Mouse (Mus musculus): Measurements from ENCODE around the gene Mef2b.

Mef2b gene

GRCm38 (mm10) chr8:70139026-70139857 is at the start of gene Mef2b, which contains the start of the genes Rfxank and Borcs8:
Gene Mef2b, plus strand, starts transcription at chr8:70139711.
Gene Rfxank, minus strand, starts transcription at chr8:70139154.
Gene Borcs8, plus strand, starts transcription at chr8:70139499.
- DNase-seq (ENCODE audit: inconsistent age in 2 of 2, low spot score in 1 of 2) = peak; percentile 99 to 100

GRCm38 (mm10) chr8:70092786-70093185 is 46.7 kb upstream of the Mef2b start:
- no peak for DNase-seq (ENCODE audit: inconsistent age in 2 of 2, low spot score in 1 of 2)

GRCm38 (mm10) chr8:70099276-70099675 is 40.2 kb upstream of the Mef2b start:
- no peak for DNase-seq (ENCODE audit: inconsistent age in 2 of 2, low spot score in 1 of 2)

GRCm38 (mm10) chr8:70100241-70100640 is 39.3 kb upstream of the Mef2b start:
- DNase-seq (ENCODE audit: inconsistent age in 2 of 2, low spot score in 1 of 2) = no peak

- peak; percentile 25 to 63 for DNase-seq (ENCODE audit: inconsistent age in 2 of 2, low spot score in 1 of 2)
Measured at GRCm38 (mm10) chr8:70104506-70104905, 35.0 kb upstream of the Mef2b start.

GRCm38 (mm10) chr8:70104922-70105321 is 34.6 kb upstream of the Mef2b start:
- no peak for DNase-seq (ENCODE audit: inconsistent age in 2 of 2, low spot score in 1 of 2)

GRCm38 (mm10) chr8:70110451-70110850 is 29.1 kb upstream of the Mef2b start:
- DNase-seq (ENCODE audit: inconsistent age in 2 of 2, low spot score in 1 of 2) = no peak

GRCm38 (mm10) chr8:70111192-70111795 is 28.2 kb upstream of the Mef2b start:
- no peak for DNase-seq (ENCODE audit: inconsistent age in 2 of 2, low spot score in 1 of 2)

GRCm38 (mm10) chr8:70112401-70113016 is 27.0 kb upstream of the Mef2b start:
- DNase-seq (ENCODE audit: inconsistent age in 2 of 2, low spot score in 1 of 2) = peak in 1 of 2 experiments; percentile 26

- no peak for DNase-seq (ENCODE audit: inconsistent age in 2 of 2, low spot score in 1 of 2)
Measured at GRCm38 (mm10) chr8:70114488-70114887, 25.0 kb upstream of the Mef2b start.

- no peak for DNase-seq (ENCODE audit: inconsistent age in 2 of 2, low spot score in 1 of 2)
Measured at GRCm38 (mm10) chr8:70114892-70115291, 24.6 kb upstream of the Mef2b start.

- peak in 1 of 2 experiments; percentile 54 for DNase-seq (ENCODE audit: inconsistent age in 2 of 2, low spot score in 1 of 2)
Measured at GRCm38 (mm10) chr8:70117611-70118010, 21.9 kb upstream of the Mef2b start.

GRCm38 (mm10) chr8:70118726-70119700 is 20.5 kb upstream of the Mef2b start:
- no peak for DNase-seq (ENCODE audit: inconsistent age in 2 of 2, low spot score in 1 of 2)

- peak; percentile 52 to 78 for DNase-seq (ENCODE audit: inconsistent age in 2 of 2, low spot score in 1 of 2)
Measured at GRCm38 (mm10) chr8:70120667-70121066, 18.8 kb upstream of the Mef2b start, which contains the start of gene Ncan. Gene Ncan, minus strand, starts transcription at chr8:70120873.

GRCm38 (mm10) chr8:70122863-70123262 is 16.6 kb upstream of the Mef2b start:
- DNase-seq (ENCODE audit: inconsistent age in 2 of 2, low spot score in 1 of 2) = peak in 1 of 2 experiments; percentile 51

GRCm38 (mm10) chr8:70124992-70125391 is 14.5 kb upstream of the Mef2b start:
- no peak for DNase-seq (ENCODE audit: inconsistent age in 2 of 2, low spot score in 1 of 2)

- peak; percentile 41 to 84 for DNase-seq (ENCODE audit: inconsistent age in 2 of 2, low spot score in 1 of 2)
Measured at GRCm38 (mm10) chr8:70128435-70128834, 11.1 kb upstream of the Mef2b start.

- peak; percentile 34 to 71 for DNase-seq (ENCODE audit: inconsistent age in 2 of 2, low spot score in 1 of 2)
Measured at GRCm38 (mm10) chr8:70129309-70129952, 10.1 kb upstream of the Mef2b start.

GRCm38 (mm10) chr8:70130066-70130465 is 9.4 kb upstream of the Mef2b start:
- DNase-seq (ENCODE audit: inconsistent age in 2 of 2, low spot score in 1 of 2) = no peak

All from adrenal gland, adult (tissue).